Mouse (Mus musculus) neural tube, embryonic 14.5 days (tissue): ENCODE measurements at regions not wholly inside any gene's neighbourhood (a gene's known extent, or its start where the extent isn't known, plus 50 kb on each side); places are given as distances from the start of the nearest gene placed in this dataset.

Source experiments
- ATAC-seq: fragments of 200-750 bp; cut with Nextera tagmentation; 2 replicates; pipeline ENCODE4 v1.8.0; 2017; ENCODE audit warnings: low read depth, mild to moderate bottlenecking, moderate TSS enrichment, moderate library complexity
- H3K27ac ChIP-seq: fragments of 300-500 bp; sonication (generic); 2 replicates; pipeline ENCODE4 v1.5.1; 2014; ENCODE audit warnings: low read depth, mild to moderate bottlenecking, control low read depth, low read length, moderate library complexity, mixed read lengths
- H3K27me3 ChIP-seq: fragments of 300-500 bp; sonication (generic); 2 replicates; pipeline ENCODE4 v1.6.1; 2014; ENCODE audit warnings: low read length; ENCODE audit not compliant: control insufficient read depth, insufficient read depth
- H3K36me3 ChIP-seq: fragments of 300-500 bp; sonication (generic); 2 replicates; pipeline ENCODE4 v1.6.1; 2014; ENCODE audit warnings: low read length, mixed read lengths; ENCODE audit not compliant: control insufficient read depth, insufficient read depth
- H3K4me1 ChIP-seq: fragments of 300-500 bp; sonication (generic); 2 replicates; pipeline ENCODE4 v1.6.1; 2014; ENCODE audit warnings: low read length; ENCODE audit not compliant: control insufficient read depth, insufficient read depth
- H3K4me2 ChIP-seq: fragments of 300-500 bp; sonication (generic); 2 replicates; pipeline ENCODE4 v1.6.1; 2014; ENCODE audit warnings: mild to moderate bottlenecking, low read depth, low read length, control low read depth
- H3K4me3 ChIP-seq: fragments of 300-500 bp; sonication (generic); 2 replicates; pipeline ENCODE4 v1.5.1; 2014; ENCODE audit warnings: low read depth, low read length, control low read depth, mixed read lengths
- H3K9ac ChIP-seq: fragments of 300-500 bp; sonication (generic); replicated peaks from 2 replicates; pipeline ENCODE4 v1.6.1; 2014; ENCODE audit warnings: low read depth, mild to moderate bottlenecking, control low read depth, low read length, mixed read lengths
- H3K9me3 ChIP-seq: fragments of 300-500 bp; sonication (generic); 2 replicates; pipeline ENCODE4 v1.6.1; 2016; ENCODE audit warnings: low read length; ENCODE audit not compliant: control insufficient read depth
- WGBS: fragments of 180-500 bp; shearing (Covaris S2); extraction: QIAGEN DNeasy Blood & Tissue Kit; methylation state at CpG from one replicate; pipeline ENCODE4 v1.1.7; 2014; 5-methylcytosine and 5-hydroxymethylcytosine counted together

- Histone ChIP-seq H3K4me1 (no peaks in the 10 kb centered on the region), H3K9me3 (no peaks in the 10 kb centered on the region), H3K9ac (no peak overlapping the region), H3K4me2 (no peak overlapping the region), H3K27ac (no peak overlapping the region), H3K27me3 (no peaks in the 10 kb centered on the region), H3K36me3 (no peaks in the 10 kb centered on the region), H3K4me3 (no peak overlapping the region)
- ATAC-seq, result peak; percentile 90
- 3% methylated on average over 4 of the region's 4 CpGs for WGBS
Measured at GRCm38 (mm10) chr8:50293501-50293900, 1449.8 kb upstream of the Tenm3 start.

- WGBS, result 35% methylated on average over 7 of the region's 7 CpGs
Measured at GRCm38 (mm10) chr8:50292158-50292557, 1448.4 kb upstream of the Tenm3 start.

GRCm38 (mm10) chr8:50276346-50276745 is 1432.6 kb upstream of the Tenm3 start:
- 59% methylated on average over 1 of the region's 1 CpGs for WGBS
- Histone ChIP-seq H3K36me3 (no peaks in the 10 kb centered on the region), H3K4me2 (no peak overlapping the region), H3K27ac (no peak overlapping the region), H3K9me3 (no peaks in the 10 kb centered on the region), H3K9ac (no peak overlapping the region), H3K4me1 (no peaks in the 10 kb centered on the region), H3K4me3 (no peak overlapping the region), H3K27me3 (no peaks in the 10 kb centered on the region)
- ATAC-seq, result no peak

More at GRCm38 (mm10) chr8:50292158-50292557, 1448.4 kb upstream of the Tenm3 start:
- H3K9ac ChIP-seq, result no peak overlapping the region
- H3K36me3 ChIP-seq, result no peaks in the 10 kb centered on the region
- H3K27me3 ChIP-seq, result no peaks in the 10 kb centered on the region
- H3K4me1 ChIP-seq, result no peaks in the 10 kb centered on the region
- no peaks in the 10 kb centered on the region for H3K9me3 ChIP-seq
- ATAC-seq, result no peak
- no peak overlapping the region for H3K4me3 ChIP-seq
- H3K27ac ChIP-seq, result no peak overlapping the region
- no peak overlapping the region for H3K4me2 ChIP-seq

GRCm38 (mm10) chr8:50264757-50265156 is 1421.0 kb upstream of the Tenm3 start:
- no peak for ATAC-seq
- WGBS, result 55% methylated on average over 4 of the region's 4 CpGs
- no peaks in the 10 kb centered on the region for H3K36me3 ChIP-seq
- H3K4me1 ChIP-seq, result no peaks in the 10 kb centered on the region
- no peak overlapping the region for H3K27ac ChIP-seq
- H3K4me3 ChIP-seq, result no peak overlapping the region
- H3K27me3 ChIP-seq, result no peaks in the 10 kb centered on the region
- no peaks in the 10 kb centered on the region for H3K9me3 ChIP-seq
- no peak overlapping the region for H3K9ac ChIP-seq
- no peak overlapping the region for H3K4me2 ChIP-seq
